Mouse (Mus musculus) cerebellum, adult 9-10 months (tissue): ENCODE data around the gene Muc1.

ENCODE experiments used
- DNase-seq: peaks from one replicate; pipeline ENCODE4 v3.0.0; 2022

Gene Muc1

GRCm38 (mm10) chr3:89277281-89278021 lies 48.6 kb downstream of the Muc1 start:
- peak; percentile 54 for DNase-seq

- peak; percentile 50 for DNase-seq
Observed at GRCm38 (mm10) chr3:89278107-89278506, 49.2 kb downstream of the Muc1 start.

- no peak for DNase-seq
Observed at GRCm38 (mm10) chr3:89278643-89279042, 49.8 kb downstream of the Muc1 start.

- DNase-seq, result peak; percentile 89
Observed at GRCm38 (mm10) chr3:89279153-89279890, 50.5 kb downstream of the Muc1 start.

GRCm38 (mm10) chr3:89280050-89280605 lies 51.3 kb downstream of the Muc1 start:
- DNase-seq, result peak; percentile 61

- peak; percentile 64 for DNase-seq
Observed at GRCm38 (mm10) chr3:89280606-89281511, 52.0 kb downstream of the Muc1 start, which contains the start of gene Efna1. Gene Efna1, minus strand, starts transcription at chr3:89281142.

GRCm38 (mm10) chr3:89281579-89282290 lies 52.9 kb downstream of the Muc1 start:
- DNase-seq, result peak; percentile 87

- DNase-seq, result no peak
Observed at GRCm38 (mm10) chr3:89282291-89282643, 53.4 kb downstream of the Muc1 start.
